Mouse (Mus musculus) embryo, embryonic 9.5 days (tissue): ENCODE data around the gene Hmox1.

Experiments used
- DNase-seq: peaks from one replicate; pipeline ENCODE4 v3.0.0-alpha.2; 2017; ENCODE audit errors: extremely low spot score

Gene Hmox1

GRCm38 (mm10) chr8:75088989-75089881, 4.2 kb upstream of the Hmox1 start:
- peak; percentile 74 for DNase-seq

GRCm38 (mm10) chr8:75090781-75091365, 2.5 kb upstream of the Hmox1 start:
- DNase-seq = no peak

GRCm38 (mm10) chr8:75102956-75103355, 9.5 kb downstream of the Hmox1 start:
- DNase-seq = no peak

- peak; percentile 20 for DNase-seq
These were observed 10.0 kb downstream of the Hmox1 start for GRCm38 (mm10) chr8:75103376-75103878.

- DNase-seq = peak; percentile 84
These were observed 15.3 kb downstream of the Hmox1 start for GRCm38 (mm10) chr8:75108527-75109235.

GRCm38 (mm10) chr8:75109236-75109967, 16.0 kb downstream of the Hmox1 start, which contains the start of gene Mcm5:
TSS of gene Mcm5 (plus strand) at chr8:75109569.
- DNase-seq = peak; percentile 99

- DNase-seq = no peak
These were observed 16.7 kb downstream of the Hmox1 start for GRCm38 (mm10) chr8:75110093-75110492.

- DNase-seq = no peak
These were observed 25.1 kb downstream of the Hmox1 start for GRCm38 (mm10) chr8:75118505-75118904.

GRCm38 (mm10) chr8:75119287-75119686, 25.9 kb downstream of the Hmox1 start:
- DNase-seq = no peak

- no peak for DNase-seq
These were observed 26.3 kb downstream of the Hmox1 start for GRCm38 (mm10) chr8:75119747-75120146.

GRCm38 (mm10) chr8:75127406-75127805, 34.0 kb downstream of the Hmox1 start:
- DNase-seq = no peak

GRCm38 (mm10) chr8:75132485-75132884, 39.1 kb downstream of the Hmox1 start:
- DNase-seq = peak; percentile 28

GRCm38 (mm10) chr8:75133399-75133798, 40.0 kb downstream of the Hmox1 start:
- no peak for DNase-seq

GRCm38 (mm10) chr8:75134603-75135391, 41.4 kb downstream of the Hmox1 start:
- no peak for DNase-seq

- no peak for DNase-seq
These were observed 42.3 kb downstream of the Hmox1 start for GRCm38 (mm10) chr8:75135756-75136155.

- no peak for DNase-seq
These were observed 42.8 kb downstream of the Hmox1 start for GRCm38 (mm10) chr8:75136256-75136655.

- DNase-seq = no peak
These were observed 44.1 kb downstream of the Hmox1 start for GRCm38 (mm10) chr8:75137536-75137935.
